Mouse (Mus musculus): ENCODE measurements at regions not wholly inside any gene's neighbourhood (a gene's known extent, or its start where the extent isn't known, plus 50 kb on each side); places are given as distances from the start of the nearest gene placed in this dataset.

- TF ChIP-seq CTCF (IDR thresholded peaks at IDR 0.05; ENCODE audit: extremely low read depth, insufficient read depth, insufficient read length, insufficient replicate concordance): no peak
- no peak for TF ChIP-seq POLR2A (IDR thresholded peaks at IDR 0.05; ENCODE audit: low read depth, low read length)
Observed at GRCm38 (mm10) chr15:85662271-85662670, 72.5 kb upstream of the Ppara start.

Data from spleen, adult 2 months (tissue).